Mouse (Mus musculus): ENCODE results near the gene Bag5.
"Not testable (repeated sequence)": the region's sequence is repeated elsewhere in the genome, so short reads cannot be mapped to it uniquely, and the experiment has no call there.

The Bag5 gene

DNA sequence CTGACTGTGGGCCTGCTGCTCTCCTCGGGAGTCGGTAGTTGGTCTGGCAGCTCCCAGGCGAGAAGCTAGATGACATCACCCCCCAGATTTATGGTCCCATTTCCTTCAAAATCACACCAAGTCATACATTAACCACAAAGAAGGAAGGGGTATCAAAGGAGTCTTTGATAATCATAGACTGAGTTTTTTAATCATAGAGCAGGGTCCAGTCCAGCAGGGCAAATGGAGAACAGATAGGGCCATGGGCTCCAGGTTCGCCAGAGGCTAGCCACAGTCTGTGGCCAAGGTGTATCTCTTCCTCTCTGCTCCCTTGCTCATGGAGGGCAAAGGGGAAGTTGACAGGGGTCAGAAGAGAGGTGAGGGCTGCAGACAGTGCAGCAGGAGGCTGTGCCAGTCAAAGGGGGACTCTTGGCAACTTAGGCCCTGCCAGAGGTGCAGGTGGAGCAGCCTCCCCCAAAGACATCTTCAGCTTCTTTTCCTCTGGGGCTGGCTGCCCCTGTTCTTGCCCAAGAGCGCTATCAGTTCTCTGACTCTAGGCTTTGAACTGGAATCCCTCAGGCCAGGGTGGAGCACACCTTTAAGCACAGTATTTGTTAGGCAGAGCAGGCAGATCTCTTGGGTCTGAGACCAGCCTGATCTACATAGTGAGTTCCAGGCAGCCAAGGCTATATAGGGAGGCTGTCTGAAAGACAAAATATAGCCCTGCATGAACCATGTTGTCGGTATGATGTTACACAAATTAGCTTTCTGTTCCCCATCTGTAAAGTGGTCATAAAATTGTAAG is 37.1 kb downstream of the Bag5 start:
- no peak for DNase-seq (ENCODE audit: extremely low read depth, low read depth)

GRCm38 (mm10) chr12:111674850-111675486 is 38.1 kb downstream of the Bag5 start:
- peak; percentile 80 for DNase-seq (ENCODE audit: extremely low read depth, low read depth)

GRCm38 (mm10) chr12:111672581-111672980 is 40.5 kb downstream of the Bag5 start:
- DNase-seq (ENCODE audit: extremely low read depth, low read depth), result no peak

GRCm38 (mm10) chr12:111672176-111672575 is 40.9 kb downstream of the Bag5 start, which contains the start of gene Ckb:
TSS of gene Ckb (minus strand) at chr12:111672338.
- no peak for DNase-seq (ENCODE audit: extremely low read depth, low read depth)

DNA sequence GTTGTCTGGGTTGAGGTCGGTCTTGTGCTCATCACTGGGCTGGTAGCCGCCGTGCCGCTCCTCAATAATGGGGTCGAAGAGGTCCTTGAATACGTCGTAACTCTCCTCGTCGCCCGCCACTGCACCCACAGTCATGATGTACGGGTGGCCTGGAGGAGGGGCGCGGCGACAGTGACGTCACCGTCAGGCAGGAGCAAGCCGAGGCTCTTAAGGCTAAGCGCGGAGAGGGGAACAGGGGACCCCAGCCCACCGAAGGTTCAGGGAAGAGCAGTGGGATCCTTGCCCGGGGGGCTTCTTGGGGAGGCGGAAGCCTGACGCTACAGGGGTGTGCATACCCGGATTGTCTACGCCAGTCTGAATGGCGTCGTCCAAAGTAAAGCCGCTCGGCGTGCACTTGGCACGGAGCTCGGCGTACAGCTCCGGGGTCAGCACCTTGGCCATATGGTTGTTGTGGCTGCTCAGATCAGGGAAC is 41.6 kb downstream of the Bag5 start:
- no peak for DNase-seq (ENCODE audit: extremely low read depth, low read depth)

- no peak for DNase-seq (ENCODE audit: extremely low read depth, low read depth)
These were observed 42.1 kb downstream of the Bag5 start for GRCm38 (mm10) chr12:111670976-111671375.

- no peak for DNase-seq (ENCODE audit: extremely low read depth, low read depth)
These were observed 42.6 kb downstream of the Bag5 start for GRCm38 (mm10) chr12:111670371-111670971.

- no peak for DNase-seq (ENCODE audit: extremely low read depth, low read depth)
These were observed 43.1 kb downstream of the Bag5 start for GRCm38 (mm10) chr12:111669961-111670360.

- DNase-seq (ENCODE audit: extremely low read depth, low read depth), result no peak
These were observed 43.9 kb downstream of the Bag5 start for GRCm38 (mm10) chr12:111669000-111669788.

- peak; percentile 74 for DNase-seq (ENCODE audit: extremely low read depth, low read depth)
These were observed 44.6 kb downstream of the Bag5 start for GRCm38 (mm10) chr12:111668457-111668912.

DNA sequence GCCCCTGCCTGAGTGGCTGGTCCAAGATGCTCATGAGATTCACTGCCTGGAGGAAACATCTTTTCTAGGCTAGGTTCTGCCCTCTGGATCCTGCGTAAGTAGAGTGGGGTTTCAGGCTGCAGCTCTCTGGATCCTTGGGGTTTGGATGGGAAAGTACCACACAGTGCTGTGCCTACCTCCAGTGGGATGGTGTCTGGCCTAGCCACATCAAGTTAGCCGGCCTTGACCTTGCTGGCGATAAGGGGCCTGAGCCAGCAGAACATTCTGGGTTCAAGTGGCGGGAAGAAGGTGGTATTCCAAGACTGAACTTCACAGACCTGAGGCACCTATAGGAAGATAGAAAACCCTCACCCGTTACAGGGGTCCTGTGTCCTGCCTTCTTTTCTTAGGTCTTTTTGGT is 45.6 kb downstream of the Bag5 start:
- no peak for DNase-seq (ENCODE audit: extremely low read depth, low read depth)

DNA sequence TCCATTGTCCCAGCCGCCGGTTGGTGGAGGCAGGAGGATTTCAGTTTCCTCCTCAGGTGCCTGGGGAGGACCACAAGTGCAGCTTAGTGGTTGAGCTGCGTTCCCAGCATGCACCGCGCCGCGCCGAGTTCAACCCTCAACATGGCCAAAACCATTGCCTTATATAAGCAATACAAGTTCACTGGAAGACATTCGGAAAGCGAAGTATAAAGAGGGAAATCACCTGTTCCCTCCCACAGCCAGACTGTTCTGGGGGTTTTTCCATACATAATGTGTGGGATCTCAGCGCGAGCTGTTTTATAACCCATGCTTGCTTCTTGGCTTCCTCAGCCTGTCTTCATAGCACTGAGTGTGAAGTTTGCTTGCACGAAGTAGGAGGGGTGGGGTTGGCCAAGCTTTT is 46.7 kb downstream of the Bag5 start:
- DNase-seq (ENCODE audit: extremely low read depth, low read depth), result no peak

DNA sequence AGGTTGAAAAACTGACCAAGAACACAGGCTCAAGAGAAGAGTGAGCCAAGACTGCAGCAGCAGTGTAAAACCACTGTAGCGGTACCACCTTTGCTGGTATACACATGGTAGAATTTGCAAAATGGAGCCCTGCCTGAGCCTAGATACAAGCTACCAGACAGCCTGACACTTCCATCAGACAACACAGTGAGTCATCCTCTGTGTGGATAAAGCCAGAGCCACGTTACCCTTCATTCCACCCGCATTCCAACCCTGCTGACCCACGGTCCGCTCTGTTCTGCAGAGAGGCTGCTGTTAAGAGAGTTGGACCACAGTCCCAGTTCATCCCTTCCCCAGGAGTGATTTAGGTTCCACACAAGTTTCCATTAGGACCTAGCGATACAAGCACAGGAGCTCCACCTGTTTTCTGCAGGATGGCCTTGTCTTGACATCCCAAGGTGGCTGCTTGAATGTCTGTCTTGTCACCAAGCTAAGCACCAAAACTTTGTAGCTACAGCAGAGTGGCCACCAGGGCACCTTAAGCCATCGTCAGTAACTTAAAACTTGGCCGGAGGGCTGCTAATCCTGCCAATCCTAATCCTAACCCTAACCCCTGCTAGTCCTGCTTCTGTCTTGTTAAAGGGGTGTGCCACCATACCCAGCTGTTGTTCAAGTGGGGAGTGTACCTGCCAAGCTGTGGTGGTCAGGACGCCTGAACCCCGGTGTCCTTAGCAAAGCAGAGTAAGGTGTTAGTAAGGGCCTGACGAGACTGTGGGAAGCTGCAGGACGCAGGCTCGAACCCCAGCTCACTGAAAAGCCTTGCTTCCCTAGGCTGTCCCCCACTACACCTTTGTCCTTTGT is 47.8 kb downstream of the Bag5 start:
- no peak for DNase-seq (ENCODE audit: extremely low read depth, low read depth)

DNA sequence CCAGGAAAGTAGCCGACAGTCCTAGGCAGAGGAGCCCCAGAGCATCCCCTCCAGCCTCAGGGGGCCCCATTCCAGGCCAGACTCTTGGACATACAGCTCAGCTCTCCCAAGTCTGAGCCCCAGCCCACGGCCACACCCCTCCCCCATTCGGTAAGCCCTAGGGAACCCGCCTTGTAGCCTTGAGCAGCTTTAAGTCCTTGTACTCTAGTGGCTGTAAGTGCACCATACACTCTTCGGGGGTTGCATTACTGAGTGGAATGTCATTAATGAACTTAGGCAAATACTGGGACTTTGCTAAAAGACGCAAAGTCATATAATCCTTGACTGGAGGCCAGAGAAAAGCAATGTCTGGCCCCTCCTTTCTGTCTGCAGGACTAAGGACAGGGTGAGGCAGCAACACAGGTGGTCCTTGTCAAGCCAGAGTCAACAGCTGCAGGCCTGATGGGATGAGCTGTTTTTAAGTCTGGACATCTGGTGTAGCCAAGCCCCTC is 48.9 kb downstream of the Bag5 start:
- DNase-seq (ENCODE audit: extremely low read depth, low read depth), result no peak

- DNase-seq (ENCODE audit: extremely low read depth, low read depth), result no peak
These were observed 49.6 kb downstream of the Bag5 start for GRCm38 (mm10) chr12:111663228-111664143.

GRCm38 (mm10) chr12:111661554-111661953 is 51.5 kb downstream of the Bag5 start:
- not testable (repeated sequence) for DNase-seq (ENCODE audit: extremely low read depth, low read depth)

DNA sequence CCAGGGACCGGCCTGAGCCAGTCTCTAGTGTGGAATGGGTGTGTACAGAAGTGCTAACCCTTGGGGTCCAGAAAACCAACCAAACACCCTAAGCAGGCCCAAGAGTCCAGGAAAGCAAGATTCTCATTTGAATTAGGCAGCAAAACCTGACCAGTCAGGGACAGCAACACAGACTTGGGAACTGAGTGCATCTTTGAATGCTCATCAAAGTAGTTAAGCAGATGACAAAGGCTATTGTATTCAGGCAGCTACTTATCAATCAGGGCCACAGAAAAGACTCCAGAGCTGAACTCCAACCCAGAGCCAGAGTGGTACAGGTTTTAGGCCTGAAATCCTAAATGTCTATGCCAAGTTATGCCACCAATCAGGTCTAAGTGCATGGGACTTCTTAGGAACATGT is 52.4 kb downstream of the Bag5 start:
- no peak for DNase-seq (ENCODE audit: extremely low read depth, low read depth)
